Comparison of ENCODE assay signal across 8 mouse cellular contexts in genomic region chr3:89963926-89964739, GRCm38 (mm10). TPM values are rescaled to one million over a fixed set of nuclear protein-coding genes. Genes with fewer than 3 reads are reported as not detected.
DNase-seq lines count a peak whose midpoint lies in the region; ATAC-seq and TF ChIP-seq lines count a peak whose summit lies in the region.

No protein-coding gene starts in this region.

- H3K4me1 ChIP-seq in intestine, embryonic 14.5 days (replicated peaks; ENCODE audit: control insufficient read depth, insufficient read depth, low read length): peaks cover 32% of the 10 kb centered on the region
- H3K4me1 ChIP-seq in liver, embryonic 11.5 days (replicated peaks; ENCODE audit: control insufficient read depth, insufficient read depth, low read length): peaks cover 29% of the 10 kb centered on the region
- peaks cover 26% of the 10 kb centered on the region for H3K4me1 ChIP-seq in midbrain, postnatal 0 days (ENCODE audit: insufficient read depth, low read length)
- peaks cover 36% of the 10 kb centered on the region for H3K4me1 ChIP-seq in thymus, adult 2 months (replicated peaks; ENCODE audit: control insufficient read depth, insufficient read depth, low read length)

- DNase-seq in ZHBTc4 (ENCODE audit: low read depth, low spot score): peak; percentile 93
- DNase-seq in embryo, embryonic 10.5 days (ENCODE audit: low spot score): peak; percentile 95
- DNase-seq in intestine, embryonic 14.5 days (ENCODE audit: low spot score): peak; percentile 75
- peak; percentile 40 for DNase-seq in liver, embryonic 11.5 days (ENCODE audit: low spot score)
- peak; percentile 87 for DNase-seq in midbrain, postnatal 0 days (ENCODE audit: low spot score)
- DNase-seq in thymus, adult 2 months: peak; percentile 56

- peak overlapping the region; percentile 55 for H3ac ChIP-seq in C2C12 (ENCODE audit: control insufficient read depth, insufficient read length, low read depth)

- peak overlapping the region; percentile 94 for H3K27ac ChIP-seq in intestine, embryonic 14.5 days (ENCODE audit: low read depth)
- peak overlapping the region; percentile 79; the same call in 1 of the 2 replicates for H3K27ac ChIP-seq in liver, embryonic 11.5 days (ENCODE audit: low read depth, low read length)
- peak overlapping the region; percentile 84; the same call in 1 of the 2 replicates for H3K27ac ChIP-seq in midbrain, postnatal 0 days (ENCODE audit: low read depth, low read length)
- peak overlapping the region; percentile 32 for H3K27ac ChIP-seq in thymus, adult 2 months (ENCODE audit: control insufficient read depth, insufficient read depth, low read length)

- H3K79me3 ChIP-seq in C2C12 (ENCODE audit: low read depth): peaks cover 18% of the 10 kb centered on the region

- ATAC-seq in granulocyte monocyte progenitor cell, adult 5-6 weeks (replicated peaks; ENCODE audit: poor library complexity, severe bottlenecking): peak; percentile 50
- ATAC-seq in intestine, embryonic 14.5 days (replicated peaks; ENCODE audit: low FRiP score, low TSS enrichment, low read depth): no peak
- ATAC-seq in liver, embryonic 11.5 days (replicated peaks; ENCODE audit: low FRiP score): no peak
- ATAC-seq in midbrain, postnatal 0 days (ENCODE audit: low FRiP score): no peak

- peak overlapping the region; percentile 85 for H3K9ac ChIP-seq in intestine, embryonic 14.5 days (ENCODE audit: low read length)
- H3K9ac ChIP-seq in liver, embryonic 11.5 days (ENCODE audit: low read depth, low read length): peak overlapping the region; percentile 70
- H3K9ac ChIP-seq in midbrain, postnatal 0 days (replicated peaks; ENCODE audit: low read length, poor library complexity, severe bottlenecking): peak overlapping the region; percentile 92

- TF ChIP-seq POLR2A in thymus, adult 2 months (IDR thresholded peaks at IDR 0.05; ENCODE audit: control insufficient read depth, extremely low read depth, insufficient read depth, low read length, poor library complexity): no peak

- peaks cover 8% of the 10 kb centered on the region for H3K36me3 ChIP-seq in C2C12 (ENCODE audit: control insufficient read depth, insufficient read depth)
- H3K36me3 ChIP-seq in intestine, embryonic 14.5 days (ENCODE audit: control insufficient read depth, insufficient read depth, low read length): no peaks in the 10 kb centered on the region
- no peaks in the 10 kb centered on the region for H3K36me3 ChIP-seq in liver, embryonic 11.5 days (ENCODE audit: control insufficient read depth, insufficient read depth, low read length)
- no peaks in the 10 kb centered on the region for H3K36me3 ChIP-seq in midbrain, postnatal 0 days (ENCODE audit: insufficient read depth, low read length)
- no peaks in the 10 kb centered on the region for H3K36me3 ChIP-seq in thymus, adult 2 months (ENCODE audit: control insufficient read depth, insufficient read depth, low read length)

- WGBS in intestine, embryonic 14.5 days: 25% methylated on average over 22 of the region's 22 CpGs
- 27% methylated on average over 22 of the region's 22 CpGs for WGBS in liver, embryonic 11.5 days
- WGBS in midbrain, postnatal 0 days: 32% methylated on average over 22 of the region's 22 CpGs
- 12% methylated on average over 22 of the region's 22 CpGs for WGBS in thymus, adult 2 months

- H3K27me3 ChIP-seq in C2C12 (ENCODE audit: control insufficient read depth, insufficient read depth, insufficient read length): no peaks in the 10 kb centered on the region
- H3K27me3 ChIP-seq in intestine, embryonic 14.5 days (replicated peaks; ENCODE audit: control insufficient read depth, insufficient read depth, low read length): no peaks in the 10 kb centered on the region
- no peaks in the 10 kb centered on the region; the same call in 1 of the 2 replicates for H3K27me3 ChIP-seq in liver, embryonic 11.5 days (replicated peaks; ENCODE audit: control insufficient read depth, insufficient read depth, low read length)
- no peaks in the 10 kb centered on the region for H3K27me3 ChIP-seq in midbrain, postnatal 0 days (ENCODE audit: insufficient read depth, low read length)
- no peaks in the 10 kb centered on the region for H3K27me3 ChIP-seq in thymus, adult 2 months (ENCODE audit: control insufficient read depth, insufficient read depth, low read length)

- H3K9me3 ChIP-seq in intestine, embryonic 14.5 days (ENCODE audit: control insufficient read depth, low read length): no peaks in the 10 kb centered on the region
- H3K9me3 ChIP-seq in liver, embryonic 11.5 days (ENCODE audit: control insufficient read depth, low read length): no peaks in the 10 kb centered on the region
- H3K9me3 ChIP-seq in midbrain, postnatal 0 days (ENCODE audit: low read length): no peaks in the 10 kb centered on the region

- peaks cover 61% of the 10 kb centered on the region for H3K79me2 ChIP-seq in C2C12 (ENCODE audit: control insufficient read depth, insufficient read depth)

- H3K4me3 ChIP-seq in C2C12 (ENCODE audit: insufficient read depth, poor library complexity, severe bottlenecking): peak overlapping the region; percentile 73
- peak overlapping the region; percentile 85 for H3K4me3 ChIP-seq in intestine, embryonic 14.5 days (ENCODE audit: low read depth, low read length)
- peak overlapping the region; percentile 83 for H3K4me3 ChIP-seq in liver, embryonic 11.5 days (ENCODE audit: low read depth, low read length)
- H3K4me3 ChIP-seq in midbrain, postnatal 0 days (ENCODE audit: low read depth, low read length): peak overlapping the region; percentile 89
- peak overlapping the region; percentile 67 for H3K4me3 ChIP-seq in thymus, adult 2 months (ENCODE audit: control insufficient read depth, insufficient read depth, low read length)

- peak overlapping the region; percentile 91 for H3K4me2 ChIP-seq in intestine, embryonic 14.5 days (ENCODE audit: low read length)
- H3K4me2 ChIP-seq in liver, embryonic 11.5 days: peak overlapping the region; percentile 88
- peak overlapping the region; percentile 98 for H3K4me2 ChIP-seq in midbrain, postnatal 0 days (ENCODE audit: low read depth, low read length, poor library complexity, severe bottlenecking)

- peak; percentile 34 for TF ChIP-seq CTCF in C2C12 (IDR thresholded peaks at IDR 0.05; ENCODE audit: control insufficient read depth, insufficient read depth, insufficient read length)
- peak; percentile 79 for TF ChIP-seq CTCF in midbrain, postnatal 0 days (IDR thresholded peaks at IDR 0.05)
- TF ChIP-seq CTCF in thymus, adult 2 months (IDR thresholded peaks at IDR 0.05; ENCODE audit: borderline replicate concordance, control insufficient read depth, extremely low read depth, insufficient read depth, low read length, poor library complexity): peak; percentile 55; the same call in 1 of the 2 replicates

TF ChIP-seq in C2C12, 6 proteins besides CTCF, POLR2A, EP300 and RAD21:
- TF ChIP-seq USF1 (IDR thresholded peaks at IDR 0.05; ENCODE audit: low read depth): no peak

RNA-seq across cellular contexts. Expression of gene Atp8b2, which starts 0.8 kb away (rescaled TPM):
- 26.8 TPM for polyA plus RNA-seq in C2C12 (2012; fragmentation: generic; extraction: Trizol)
- 12.2 and 35.5 TPM in 2 replicates for total RNA-seq in granulocyte monocyte progenitor cell, adult 5-6 weeks (2014; fragmentation: Nextera tagmentation)
- 29.3 and 31.4 TPM in 2 replicates for total RNA-seq in granulocyte monocyte progenitor cell, adult 5-6 weeks (2017)
- polyA plus RNA-seq in intestine, embryonic 14.5 days (2014; fragmentation: Nextera tagmentation; extraction: Ambion mirVana): 14.1 and 14.9 TPM in 2 replicates
- polyA plus RNA-seq in liver, embryonic 11.5 days (2014; fragmentation: Nextera tagmentation; extraction: Ambion mirVana): 7.7 and 9.1 TPM in 2 replicates
- 68.9 and 95.4 TPM in 2 replicates for total RNA-seq in midbrain, postnatal 0 days (2014; rRNA removed)
- polyA plus RNA-seq in midbrain, postnatal 0 days (2015; fragmentation: Nextera tagmentation; extraction: Ambion mirVana): 7.9 and 9.0 TPM in 2 replicates
- 109 and 123 TPM in 2 replicates for polyA plus RNA-seq in thymus, adult 2 months (2012; rRNA removed)

RNA-seq across cellular contexts. Expression of gene Hax1, which starts 34.4 kb away (rescaled TPM):
- polyA plus RNA-seq in C2C12 (2012; fragmentation: generic; extraction: Trizol): 296 TPM
- total RNA-seq in granulocyte monocyte progenitor cell, adult 5-6 weeks (2014; fragmentation: Nextera tagmentation): 117 and 123 TPM in 2 replicates
- 86.2 and 87.3 TPM in 2 replicates for total RNA-seq in granulocyte monocyte progenitor cell, adult 5-6 weeks (2017)
- 121 and 126 TPM in 2 replicates for polyA plus RNA-seq in intestine, embryonic 14.5 days (2014; fragmentation: Nextera tagmentation; extraction: Ambion mirVana)
- polyA plus RNA-seq in liver, embryonic 11.5 days (2014; fragmentation: Nextera tagmentation; extraction: Ambion mirVana): 187 TPM in 2 replicates
- 40.6 and 45.7 TPM in 2 replicates for total RNA-seq in midbrain, postnatal 0 days (2014; rRNA removed)
- 71.8 and 77.4 TPM in 2 replicates for polyA plus RNA-seq in midbrain, postnatal 0 days (2015; fragmentation: Nextera tagmentation; extraction: Ambion mirVana)
- 53.9 and 61.4 TPM in 2 replicates for polyA plus RNA-seq in thymus, adult 2 months (2012; rRNA removed)

RNA-seq across cellular contexts. Expression of gene Il6ra, which starts 51.1 kb away (rescaled TPM):
- 1.2 TPM for polyA plus RNA-seq in C2C12 (2012; fragmentation: generic; extraction: Trizol)
- total RNA-seq in granulocyte monocyte progenitor cell, adult 5-6 weeks (2014; fragmentation: Nextera tagmentation): 35.2 and 36.8 TPM in 2 replicates
- total RNA-seq in granulocyte monocyte progenitor cell, adult 5-6 weeks (2017): 14.7 and 20.8 TPM in 2 replicates
- 1.5 and 1.6 TPM in 2 replicates for polyA plus RNA-seq in intestine, embryonic 14.5 days (2014; fragmentation: Nextera tagmentation; extraction: Ambion mirVana)
- polyA plus RNA-seq in liver, embryonic 11.5 days (2014; fragmentation: Nextera tagmentation; extraction: Ambion mirVana): 0.71 and 1.0 TPM in 2 replicates
- total RNA-seq in midbrain, postnatal 0 days (2014; rRNA removed): 0.99 and 2.0 TPM in 2 replicates
- 1.1 and 1.8 TPM in 2 replicates for polyA plus RNA-seq in midbrain, postnatal 0 days (2015; fragmentation: Nextera tagmentation; extraction: Ambion mirVana)
- polyA plus RNA-seq in thymus, adult 2 months (2012; rRNA removed): 10.4 and 11.1 TPM in 2 replicates

Comparison
In these comparisons a context has a peak if more than half of its experiments do, and no peak if none do; other contexts are left out.
1. DNase-seq: peak in every context shown above with its lines; median percentile 95 in embryo, embryonic 10.5 days; 93 in ZHBTc4; 87 in midbrain, postnatal 0 days; 75 in intestine, embryonic 14.5 days; 56 in thymus, adult 2 months; 40 in liver, embryonic 11.5 days.
2. H3K27ac ChIP-seq: peak in every context shown above with its lines; median percentile 94 in intestine, embryonic 14.5 days; 84 in midbrain, postnatal 0 days; 79 in liver, embryonic 11.5 days; 32 in thymus, adult 2 months.